Mouse (Mus musculus) embryo, embryonic 10 days (tissue): ENCODE measurements around the gene Ccdc85a.
"Not testable (repeated sequence)": the region's sequence is repeated elsewhere in the genome, so short reads cannot be mapped to it uniquely, and the experiment has no call there.

Experiments used
- DNase-seq: peaks from one replicate; pipeline ENCODE4 v3.0.0-alpha.2; 2015; ENCODE audit warnings: low spot score

Gene Ccdc85a

GRCm38 (mm10) chr11:28422451-28423231 lies 161.5 kb downstream of the Ccdc85a start:
- no peak for DNase-seq

- DNase-seq: no peak
These were observed 168.3 kb downstream of the Ccdc85a start for GRCm38 (mm10) chr11:28415841-28416240.

- not testable (repeated sequence) for DNase-seq
These were observed 174.2 kb downstream of the Ccdc85a start for GRCm38 (mm10) chr11:28409880-28410279.

- DNase-seq: no peak
These were observed 187.0 kb downstream of the Ccdc85a start for GRCm38 (mm10) chr11:28397166-28397565.

- no peak for DNase-seq
These were observed 208.2 kb downstream of the Ccdc85a start for GRCm38 (mm10) chr11:28375891-28376290.

- no peak for DNase-seq
These were observed 209.5 kb downstream of the Ccdc85a start for GRCm38 (mm10) chr11:28374636-28375035.

GRCm38 (mm10) chr11:28371381-28371780 lies 212.7 kb downstream of the Ccdc85a start:
- not testable (repeated sequence) for DNase-seq

- no peak for DNase-seq
These were observed 218.2 kb downstream of the Ccdc85a start for GRCm38 (mm10) chr11:28365929-28366244.

- DNase-seq: peak; percentile 97
These were observed 218.8 kb downstream of the Ccdc85a start for GRCm38 (mm10) chr11:28365209-28365928.

- no peak for DNase-seq
These were observed 240.7 kb downstream of the Ccdc85a start for GRCm38 (mm10) chr11:28343465-28343864.

GRCm38 (mm10) chr11:28341887-28342286 lies 242.2 kb downstream of the Ccdc85a start:
- DNase-seq: no peak

GRCm38 (mm10) chr11:28339224-28340150 lies 244.6 kb downstream of the Ccdc85a start, which contains the start of gene Gm6685:
Gene Gm6685, minus strand, starts transcription at chr11:28339867.
- DNase-seq: not testable (repeated sequence)
